Mouse (Mus musculus): ENCODE measurements at regions not wholly inside any gene's neighbourhood (a gene's known extent, or its start where the extent isn't known, plus 50 kb on each side); places are given as distances from the start of the nearest gene placed in this dataset.

- TF ChIP-seq CTCF (conservative IDR thresholded peaks at IDR 0.05 in 1 of 2, IDR thresholded peaks at IDR 0.05 in 1 of 2; ENCODE audit: low read depth in 2 of 2, low read length in 2 of 2): no peak
- no peak for TF ChIP-seq RCOR1 (conservative IDR thresholded peaks at IDR 0.05; ENCODE audit: low read depth, low read length)
- no peak for TF ChIP-seq MYC (IDR thresholded peaks at IDR 0.05; ENCODE audit: low read depth, low read length)
- no peak for TF ChIP-seq POLR2A (IDR thresholded peaks at IDR 0.05; ENCODE audit: low read depth, low read length)
These were observed 60.6 kb upstream of the Slc30a5 start for GRCm38 (mm10) chr13:100893871-100894270.

Data from CH12.LX (cell line).